Mouse (Mus musculus) adrenal gland, postnatal 25 days (tissue): ENCODE data around the gene Gm44965. TPM values are rescaled to one million over a fixed set of nuclear protein-coding genes. Genes with fewer than 3 reads are reported as not detected.
"Not testable (repeated sequence)": the region's sequence is repeated elsewhere in the genome, so short reads cannot be mapped to it uniquely, and the experiment has no call there.

ENCODE experiments used
- DNase-seq: peaks from one replicate; pipeline ENCODE4 v3.0.0; 2021; ENCODE audit warnings: mixed read lengths
- total RNA-seq: library from RNA; stranded (reverse); gene quantifications from 2 replicates; pipeline ENCODE4 v1.2.3, GENCODE M21; 2021

Gm44965 gene
- total RNA-seq, 1 experiment from 2014 or later: not detected

- no peak for DNase-seq
Observed at GRCm38 (mm10) chr6:48579215-48579648, 14.5 kb upstream of the Gm44965 start.

- DNase-seq: no peak
Observed at GRCm38 (mm10) chr6:48581257-48581656, 12.5 kb upstream of the Gm44965 start.

- DNase-seq: no peak
Observed at GRCm38 (mm10) chr6:48582037-48582436, 11.7 kb upstream of the Gm44965 start.

GRCm38 (mm10) chr6:48589194-48589750 is 4.5 kb upstream of the Gm44965 start, which contains the start of gene Gm45021:
TSS of gene Gm45021 (plus strand) at chr6:48589610.
- DNase-seq: no peak

GRCm38 (mm10) chr6:48591221-48591845 is 2.4 kb upstream of the Gm44965 start:
- DNase-seq: no peak

GRCm38 (mm10) chr6:48591871-48592270 is 1.9 kb upstream of the Gm44965 start:
- DNase-seq: no peak

- no peak for DNase-seq
Observed at GRCm38 (mm10) chr6:48594043-48594738, 450 bp downstream of the Gm44965 start.

GRCm38 (mm10) chr6:48595278-48595677 is 1.5 kb downstream of the Gm44965 start:
- DNase-seq: no peak

GRCm38 (mm10) chr6:48596545-48597232 is 2.9 kb downstream of the Gm44965 start:
- no peak for DNase-seq

- no peak for DNase-seq
Observed at GRCm38 (mm10) chr6:48597233-48597625, 3.5 kb downstream of the Gm44965 start.

GRCm38 (mm10) chr6:48600594-48600993 is 6.9 kb downstream of the Gm44965 start:
- DNase-seq: no peak

GRCm38 (mm10) chr6:48601271-48602079 is 7.7 kb downstream of the Gm44965 start, which contains the start of gene Zfp775:
TSS of gene Zfp775 (plus strand) at chr6:48602063.
- peak; percentile 98 for DNase-seq

GRCm38 (mm10) chr6:48602080-48602741 is 8.5 kb downstream of the Gm44965 start:
- no peak for DNase-seq

GRCm38 (mm10) chr6:48608124-48608523 is 14.4 kb downstream of the Gm44965 start:
- peak; percentile 53 for DNase-seq

GRCm38 (mm10) chr6:48609512-48609911 is 15.8 kb downstream of the Gm44965 start:
- no peak for DNase-seq

GRCm38 (mm10) chr6:48610657-48611056 is 16.9 kb downstream of the Gm44965 start:
- no peak for DNase-seq

GRCm38 (mm10) chr6:48613464-48613863 is 19.7 kb downstream of the Gm44965 start:
- no peak for DNase-seq

GRCm38 (mm10) chr6:48614756-48615155 is 21.0 kb downstream of the Gm44965 start:
- DNase-seq: no peak

GRCm38 (mm10) chr6:48620031-48620430 is 26.3 kb downstream of the Gm44965 start:
- DNase-seq: no peak

- not testable (repeated sequence) for DNase-seq
Observed at GRCm38 (mm10) chr6:48622186-48622843, 28.6 kb downstream of the Gm44965 start.

GRCm38 (mm10) chr6:48623460-48623859 is 29.7 kb downstream of the Gm44965 start:
- peak; percentile 36 for DNase-seq
